Mouse (Mus musculus) left cerebral cortex, postnatal 36 days (tissue): ENCODE measurements around the gene Unc79. TPM values are rescaled to one million over a fixed set of nuclear protein-coding genes. Genes with fewer than 3 reads are reported as not detected.

Experiments
- DNase-seq, 2 experiments: peaks; one replicate each; pipeline ENCODE4 v3.0.0; 2021 to 2022; ENCODE audit warnings: low spot score in 2 of 2, mixed read lengths in 1 of 2
- intact Hi-C: fragments of 180-260 bp; cut with DNase I; formaldehyde crosslinking; loops from one replicate; pipeline ENCODE4 v1.15.1; 2025
- total RNA-seq, 2 experiments: library from RNA; stranded (reverse); gene quantifications; 2 replicates each; pipeline ENCODE4 v1.2.3; 2021

The Unc79 gene
- 10 to 100 TPM; 42.9 to 64.5 TPM for total RNA-seq

DNA sequence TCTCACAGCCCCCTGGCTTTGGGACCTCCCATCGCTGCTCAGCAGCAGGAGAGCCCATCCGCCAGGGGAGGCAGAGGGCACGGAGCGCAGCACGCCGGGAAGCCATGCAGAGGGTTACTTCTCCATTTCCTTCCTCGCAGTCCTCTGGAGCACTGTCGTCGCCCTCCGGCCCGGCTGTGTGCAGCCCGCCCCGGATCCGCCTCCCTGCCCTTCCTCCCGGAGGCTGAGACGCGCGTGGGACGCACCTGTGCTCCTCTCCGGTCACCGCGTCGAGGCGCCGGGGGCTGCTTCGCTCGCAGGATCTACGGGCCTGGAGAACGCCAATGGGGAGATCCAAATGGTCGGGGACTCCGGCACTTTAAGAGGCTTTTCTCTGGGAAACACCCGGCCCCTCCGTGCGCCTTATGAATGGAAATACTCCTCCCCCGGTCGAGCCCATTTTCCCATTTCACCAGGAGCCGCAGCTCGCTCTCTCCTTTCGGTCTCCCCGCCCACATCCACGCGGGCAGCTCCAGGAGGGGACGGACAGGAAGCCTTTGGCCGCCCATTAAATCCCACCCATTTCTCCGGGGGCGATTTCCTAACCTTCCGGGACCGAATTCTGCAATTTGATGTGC lies at the start of gene Unc79:
TSS of gene Unc79 (plus strand) at position 82 of the 617 bp plus-strand sequence.
- peak; percentile 88 to 89 for DNase-seq
- intact Hi-C loops, result loop anchor here (1.0 kb wide), 1 partner anchor 71 kb away; the partner anchor contains the start of gene Btbd7

DNA sequence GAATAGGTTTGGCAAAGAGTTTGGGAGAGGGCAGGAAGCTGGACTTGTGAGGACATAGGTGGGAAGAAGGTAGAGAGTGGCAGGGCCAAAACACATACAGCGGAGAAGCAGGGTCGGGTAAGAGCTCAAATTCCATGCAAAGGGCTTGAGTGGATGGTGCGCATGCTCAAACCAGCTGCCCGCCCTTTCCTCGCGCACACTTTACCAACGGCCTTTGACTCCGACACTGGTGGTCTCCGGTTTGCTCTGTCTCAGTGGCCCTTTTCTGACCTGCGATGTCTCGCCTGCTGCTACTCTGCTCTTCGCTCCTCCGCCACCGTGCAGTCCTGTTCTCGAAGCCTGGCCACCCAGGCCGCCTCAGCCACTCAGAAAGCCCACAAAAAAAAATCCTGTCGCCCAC lies 49.6 kb upstream of the Unc79 start, which contains the start of gene Cox8c:
TSS of gene Cox8c (plus strand) at position 226 of the 400 bp plus-strand sequence.
- intact Hi-C loops, result no loop called here

DNA sequence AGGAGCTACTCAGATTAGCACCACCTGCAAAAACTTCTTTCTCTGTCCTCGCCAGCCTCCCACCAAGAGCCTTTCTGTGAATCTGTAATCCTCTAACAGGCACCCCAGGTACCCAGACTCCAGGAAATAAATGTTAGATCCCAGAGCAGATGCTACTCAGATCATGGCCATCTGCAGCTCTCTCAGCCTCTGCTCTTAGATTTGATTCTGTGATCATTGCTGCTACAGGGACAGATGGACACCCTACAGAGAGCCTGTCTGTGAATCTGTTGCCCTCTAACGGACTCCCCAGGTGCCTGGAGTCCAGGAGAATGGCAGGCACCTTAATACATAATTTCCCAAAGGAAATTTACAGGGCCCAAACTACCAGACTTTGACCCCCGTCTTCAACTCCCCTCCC lies 40.5 kb upstream of the Unc79 start:
- no peak for DNase-seq

More for the DNA sequence above, 49.6 kb upstream of the Unc79 start, which contains the start of gene Cox8c:
- no peak for DNase-seq

DNA sequence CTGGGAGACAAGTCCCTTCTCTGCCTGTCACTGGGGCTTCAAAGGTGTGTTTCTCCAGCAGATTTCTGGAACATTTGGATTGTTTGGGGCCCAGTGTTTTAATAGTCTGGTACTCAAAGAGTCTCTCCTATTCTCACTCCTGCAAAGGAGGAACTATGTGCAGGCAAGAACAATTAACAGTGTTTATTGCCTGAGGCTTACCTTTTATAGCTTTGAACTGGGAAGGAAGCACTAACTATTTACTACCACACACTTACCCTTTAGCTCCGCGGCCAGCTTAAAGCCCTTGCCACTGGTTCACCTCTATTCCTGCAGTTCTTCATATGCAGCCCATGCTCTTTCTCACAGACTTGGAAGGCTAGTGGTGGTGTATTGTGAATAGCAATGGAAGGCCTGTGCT lies 32.6 kb upstream of the Unc79 start:
- no peak for DNase-seq
- intact Hi-C loops, result no loop called here

More for the DNA sequence above, 40.5 kb upstream of the Unc79 start:
- intact Hi-C loops, result no loop called here

DNA sequence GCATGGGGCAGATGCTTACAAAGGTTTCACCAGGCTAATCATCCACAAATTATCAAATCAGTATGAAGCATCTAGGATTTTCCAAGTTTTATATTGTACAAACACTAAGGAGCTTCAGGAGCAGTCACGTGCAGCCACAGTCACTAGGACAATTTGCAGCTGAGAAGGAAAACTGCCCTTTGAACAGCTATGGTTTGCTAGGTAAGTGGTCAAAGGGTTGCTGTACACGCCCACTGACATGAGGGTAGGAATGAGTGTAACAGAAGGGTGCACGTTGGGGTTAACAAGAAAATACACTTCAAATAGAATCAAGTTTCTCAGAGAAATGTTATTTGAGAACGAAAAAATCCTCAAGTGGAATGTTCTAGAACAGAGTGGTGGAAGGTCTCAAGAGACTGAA lies 18.9 kb upstream of the Unc79 start:
- no peak for DNase-seq
- intact Hi-C loops, result no loop called here

DNA sequence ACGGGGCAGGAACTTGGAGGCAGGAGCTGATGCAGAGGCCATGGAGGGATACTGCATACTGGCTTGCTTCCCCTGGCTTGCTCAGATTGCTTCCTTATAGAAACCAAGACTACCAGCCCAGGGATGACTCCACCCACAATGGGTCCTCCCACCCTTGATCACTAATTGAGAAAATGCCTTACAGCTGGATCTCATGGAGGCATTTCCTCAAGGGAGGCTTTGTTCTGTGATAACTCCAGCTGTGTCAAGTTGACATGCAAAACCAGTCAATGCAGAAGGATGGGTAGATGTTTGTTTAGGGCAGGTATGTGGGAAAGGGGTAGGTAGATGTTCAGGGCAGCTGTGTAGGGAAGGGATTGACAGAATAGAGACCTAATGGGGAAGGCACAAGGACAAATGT lies 18.3 kb upstream of the Unc79 start:
- intact Hi-C loops, result no loop called here

DNA sequence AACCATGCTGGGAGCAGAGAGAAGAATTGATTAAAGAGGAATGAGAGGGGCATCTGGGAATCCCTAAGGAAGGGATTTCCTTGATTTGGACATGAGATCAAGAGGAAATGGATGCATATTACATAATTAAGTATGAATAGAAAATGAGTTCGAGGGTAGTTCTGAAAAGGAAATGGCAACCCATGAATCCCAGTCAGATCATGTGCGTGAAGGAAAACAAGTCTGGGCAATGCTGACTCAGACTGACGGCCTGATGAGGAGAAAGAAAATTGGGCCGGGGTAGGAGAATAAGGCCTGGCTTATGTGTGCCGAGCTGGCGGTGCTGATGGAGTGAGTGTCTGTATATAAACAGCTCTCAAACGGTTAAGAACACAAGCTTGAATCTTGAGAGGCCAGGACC lies 17.9 kb upstream of the Unc79 start:
- no peak for DNase-seq
- intact Hi-C loops, result no loop called here

More for the DNA sequence above, 18.3 kb upstream of the Unc79 start:
- no peak for DNase-seq

DNA sequence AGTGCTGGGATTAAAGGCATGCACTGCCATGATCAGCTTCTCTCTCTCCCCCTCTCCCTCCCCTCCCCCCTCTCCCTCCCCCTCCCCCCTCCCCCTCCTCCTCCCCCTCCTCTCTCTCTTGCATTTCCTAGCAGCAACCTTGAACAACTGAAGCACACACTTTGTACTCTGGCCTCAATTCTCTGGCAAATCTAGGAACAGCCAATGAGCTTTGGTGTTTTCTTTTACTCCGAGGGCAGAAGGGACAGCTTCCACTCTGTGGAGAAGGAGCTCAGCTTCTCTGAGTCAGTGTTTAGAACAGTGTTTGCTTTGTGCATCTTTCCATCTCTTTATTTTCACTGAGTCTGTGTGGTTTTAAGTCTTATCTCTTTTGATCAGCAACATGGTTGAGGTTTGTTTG lies 12.8 kb upstream of the Unc79 start:
- intact Hi-C loops, result loop anchor here (5.0 kb wide), 1 partner anchor 34 kb away; no protein-coding TSS in a partner anchor
- no peak for DNase-seq

DNA sequence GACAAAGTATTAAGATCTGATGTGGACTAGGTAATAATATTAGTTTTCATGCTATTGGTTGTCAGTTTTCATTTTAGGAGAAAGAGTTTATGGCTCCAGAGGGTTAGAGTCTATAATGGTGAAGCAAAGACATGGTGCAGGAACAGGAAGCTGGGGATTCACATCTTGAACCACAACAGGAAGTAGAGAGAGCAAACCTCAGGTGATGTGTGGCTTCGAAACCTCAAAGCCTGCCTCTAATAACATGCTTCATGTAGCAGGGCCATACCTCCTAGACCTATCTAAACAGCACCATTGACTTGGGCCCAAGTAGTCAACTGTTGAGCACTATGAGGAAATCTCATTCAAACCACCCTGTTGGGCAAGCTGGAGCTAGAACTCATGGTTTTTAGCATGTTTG lies 3.1 kb upstream of the Unc79 start:
- intact Hi-C loops, result no loop called here
- no peak for DNase-seq

DNA sequence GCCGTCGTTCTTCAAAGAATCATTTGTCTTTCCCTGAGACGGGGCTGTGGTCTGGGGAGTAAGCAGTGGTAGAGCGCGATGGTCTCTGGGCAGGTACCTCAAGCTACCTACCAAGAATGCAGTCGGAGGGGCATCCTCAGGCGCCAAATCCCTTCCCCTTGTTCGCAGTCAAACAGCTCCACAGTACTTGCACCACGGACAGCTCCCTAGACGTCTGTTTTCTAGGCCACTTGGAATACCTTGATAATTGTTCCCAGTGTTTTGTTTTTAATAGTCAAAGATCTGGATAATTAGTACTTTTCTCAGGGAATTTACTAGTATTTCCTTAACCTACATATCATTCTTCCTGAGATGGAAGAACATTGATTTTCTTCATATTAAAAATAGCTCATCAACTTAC lies 833 bp upstream of the Unc79 start:
- no peak for DNase-seq

DNA sequence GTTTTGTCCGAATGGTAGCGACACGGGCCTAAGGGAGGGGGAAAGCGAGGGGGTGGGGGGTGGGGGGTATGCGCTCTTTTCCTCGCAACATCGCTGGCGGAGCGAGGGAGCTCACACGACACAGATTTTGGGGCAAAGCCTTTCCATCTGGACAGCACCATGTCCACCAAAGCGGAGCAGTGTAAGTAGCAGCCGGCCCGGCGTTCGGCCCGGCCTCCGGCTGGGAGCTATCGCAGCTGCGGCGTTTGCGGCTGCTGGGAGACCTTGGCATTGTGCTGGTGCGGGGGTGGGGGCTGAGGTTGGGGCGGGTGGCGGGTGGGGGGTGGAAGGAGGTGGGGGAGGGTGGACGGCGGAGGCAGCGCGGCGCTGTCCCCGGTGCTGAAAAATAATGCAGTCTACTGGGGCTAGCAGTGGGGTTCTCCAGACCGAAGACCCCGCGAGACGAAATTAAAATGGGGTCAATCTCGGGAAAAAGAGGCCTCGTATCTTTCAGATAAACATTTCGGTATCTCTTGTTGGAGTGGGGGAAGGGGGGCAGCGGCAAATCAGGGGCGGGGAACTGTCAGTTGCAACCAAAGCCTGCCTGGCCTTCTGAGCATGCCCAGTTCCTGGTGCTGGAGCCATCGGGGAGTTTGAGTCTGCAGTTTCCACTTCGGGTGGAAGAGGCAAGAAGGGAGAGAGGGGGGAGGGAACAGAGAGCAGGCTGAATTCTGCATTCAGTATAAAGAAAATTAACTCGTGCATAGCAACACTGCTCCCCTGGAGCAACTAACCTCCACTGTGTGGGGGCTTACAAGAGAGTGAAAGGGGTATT lies 943 bp downstream of the Unc79 start:
- peak; percentile 71 to 79 for DNase-seq
- intact Hi-C loops, result loop anchor here (1.0 to 5.0 kb wide), 2 partner anchors 71 to 113 kb away; partner anchors contain the start of gene Btbd7

More for the DNA sequence above, 833 bp upstream of the Unc79 start:
- intact Hi-C loops, result no loop called here

DNA sequence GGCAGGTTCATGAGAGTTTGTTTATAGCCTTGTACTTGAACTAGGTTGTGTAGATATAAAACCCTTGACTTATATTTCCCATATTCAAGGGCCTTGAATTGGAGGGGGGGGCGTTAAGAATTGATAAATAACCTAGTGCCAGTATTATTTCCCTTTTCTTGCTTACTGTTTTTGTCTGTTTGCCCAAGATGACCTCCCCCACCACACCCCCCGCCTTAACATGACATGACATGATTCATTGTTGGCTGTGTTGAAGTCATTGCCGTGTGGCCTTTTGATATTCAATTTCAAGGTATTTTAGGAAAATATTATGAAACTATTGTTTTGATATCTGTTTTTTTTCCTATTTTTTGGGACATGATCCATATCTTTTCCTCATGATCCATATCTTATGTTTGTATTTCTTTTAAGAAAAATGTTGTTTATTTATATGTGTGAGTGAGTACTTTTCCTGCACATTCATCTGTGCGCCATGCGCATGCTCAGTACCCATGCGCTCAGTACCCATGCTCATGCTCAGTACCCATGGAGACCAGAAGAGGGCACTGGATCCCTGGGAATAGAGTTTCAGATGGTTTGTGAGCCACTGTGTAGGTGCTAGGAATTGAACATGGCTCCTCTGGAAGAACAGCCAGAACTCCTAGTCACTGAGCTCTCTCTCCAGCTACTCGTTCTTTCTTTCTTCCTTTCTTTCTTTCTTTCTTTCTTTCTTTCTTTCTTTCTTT lies 11.6 kb downstream of the Unc79 start:
- intact Hi-C loops, result no loop called here
- no peak for DNase-seq

DNA sequence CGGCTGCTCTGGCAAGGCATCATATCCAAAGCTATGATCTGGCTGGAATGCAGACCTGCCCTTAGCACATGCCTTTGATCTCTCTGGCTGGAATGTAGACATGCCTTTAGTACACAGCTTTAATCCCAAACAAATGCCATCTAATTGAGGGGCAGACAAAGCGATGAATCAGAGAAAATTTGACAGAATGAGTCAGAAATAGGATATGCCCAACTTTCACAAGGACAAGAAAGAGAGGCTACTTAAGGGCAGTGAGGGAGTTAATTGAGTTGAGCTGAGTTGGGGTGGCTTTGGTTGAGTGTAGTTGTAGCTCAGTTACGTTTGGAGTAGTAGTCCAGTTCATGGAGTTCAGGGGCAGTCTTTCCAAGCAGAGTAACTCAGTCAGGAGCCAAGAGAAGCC lies 12.4 kb downstream of the Unc79 start:
- no peak for DNase-seq
- intact Hi-C loops, result no loop called here

DNA sequence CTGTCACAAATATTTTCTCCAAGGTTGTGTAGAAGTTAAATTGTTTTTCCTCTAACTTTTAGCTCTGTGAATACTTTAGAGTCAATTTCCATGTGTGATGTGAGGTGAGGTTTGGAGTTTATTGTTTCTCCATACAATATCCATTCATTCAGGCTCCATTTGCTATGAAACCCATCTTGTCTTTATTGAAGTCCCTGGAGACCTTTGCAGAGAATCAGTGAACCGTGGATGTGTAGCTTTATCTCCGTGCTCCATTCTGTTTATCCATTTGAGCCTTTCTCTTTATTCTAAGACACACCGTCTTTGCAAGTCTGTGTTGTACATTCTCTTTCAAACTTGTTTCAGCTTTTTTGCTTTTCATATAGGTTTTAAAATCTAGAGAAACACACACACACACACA lies 15.8 kb downstream of the Unc79 start:
- intact Hi-C loops, result no loop called here
- DNase-seq, result no peak

DNA sequence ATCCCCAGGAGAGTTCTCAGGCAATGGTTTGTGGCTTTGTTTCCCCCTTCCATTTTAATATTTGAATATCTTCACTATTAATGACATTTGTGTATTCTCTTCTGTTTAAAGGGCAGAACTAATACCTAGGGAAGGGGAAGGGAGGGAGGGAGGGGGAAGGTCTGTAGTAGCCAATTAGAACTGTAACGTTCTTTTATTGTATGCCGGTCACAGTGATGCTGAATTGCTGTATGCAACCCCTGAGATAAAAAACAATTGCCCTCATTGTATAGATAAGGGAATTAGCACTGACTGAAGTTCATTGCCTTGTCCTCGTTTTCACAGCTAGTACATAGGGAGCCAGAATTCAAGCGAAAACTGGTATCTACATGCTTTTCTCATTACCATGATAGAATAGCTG lies 31.9 kb downstream of the Unc79 start:
- intact Hi-C loops, result no loop called here
- DNase-seq, result no peak

DNA sequence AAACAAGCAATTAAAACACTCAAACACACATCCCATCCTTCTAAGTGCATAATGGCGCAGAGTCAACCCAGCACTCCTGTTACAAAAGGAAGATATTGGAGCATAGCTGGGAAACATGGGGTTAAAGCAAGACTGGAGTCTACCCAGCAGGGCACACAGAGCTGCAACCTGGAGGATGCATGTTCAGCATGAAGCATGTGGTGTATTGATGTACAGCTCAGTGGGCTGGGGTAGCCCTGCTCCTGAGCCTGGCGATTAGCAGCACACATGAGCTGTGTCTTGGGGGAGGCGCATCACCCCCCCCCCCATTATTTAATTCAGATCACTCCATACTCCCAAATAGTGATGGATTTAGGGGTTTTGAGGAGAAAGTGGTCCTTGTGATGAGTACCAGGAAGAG lies 32.9 kb downstream of the Unc79 start:
- intact Hi-C loops, result no loop called here
- no peak for DNase-seq

DNA sequence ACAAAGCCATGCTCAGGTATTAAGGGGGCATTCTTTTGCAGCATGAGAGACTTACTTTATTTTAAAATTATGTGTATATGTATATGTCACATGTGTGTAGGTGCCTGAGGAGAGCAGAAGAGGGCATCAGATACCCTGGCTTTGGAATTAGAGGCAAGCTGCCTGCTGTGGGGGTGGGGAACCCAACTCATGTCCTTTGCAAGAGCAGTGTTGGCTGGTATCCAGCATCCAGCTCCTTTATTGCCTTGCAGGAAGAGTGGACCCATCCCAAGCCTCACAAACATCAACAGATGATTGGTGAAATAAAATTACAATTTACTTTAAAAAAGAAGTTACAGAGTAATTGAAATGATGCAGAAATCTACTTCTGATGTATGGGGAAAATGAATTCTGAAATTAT lies 36.7 kb downstream of the Unc79 start:
- intact Hi-C loops, result no loop called here
- DNase-seq, result no peak

DNA sequence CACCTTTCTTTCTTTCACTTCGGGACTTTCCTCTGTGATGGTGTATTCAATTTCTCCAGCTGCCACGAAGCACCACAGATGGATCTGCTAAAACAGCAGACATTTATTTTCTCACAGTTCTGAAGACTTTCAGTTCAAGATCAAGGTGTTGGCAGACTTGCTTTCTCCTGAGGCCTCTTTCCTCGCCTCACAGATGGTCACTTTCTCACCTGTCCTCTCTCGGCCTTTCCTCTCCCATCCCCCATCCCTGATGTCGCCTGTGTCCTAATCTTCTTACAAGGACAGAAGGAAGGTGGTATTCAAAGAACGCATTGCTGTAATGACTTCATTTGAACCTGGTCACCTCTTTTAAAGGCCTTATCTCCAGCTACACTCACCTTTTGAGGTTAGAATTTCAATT lies 39.1 kb downstream of the Unc79 start:
- intact Hi-C loops, result no loop called here
- DNase-seq, result no peak

DNA sequence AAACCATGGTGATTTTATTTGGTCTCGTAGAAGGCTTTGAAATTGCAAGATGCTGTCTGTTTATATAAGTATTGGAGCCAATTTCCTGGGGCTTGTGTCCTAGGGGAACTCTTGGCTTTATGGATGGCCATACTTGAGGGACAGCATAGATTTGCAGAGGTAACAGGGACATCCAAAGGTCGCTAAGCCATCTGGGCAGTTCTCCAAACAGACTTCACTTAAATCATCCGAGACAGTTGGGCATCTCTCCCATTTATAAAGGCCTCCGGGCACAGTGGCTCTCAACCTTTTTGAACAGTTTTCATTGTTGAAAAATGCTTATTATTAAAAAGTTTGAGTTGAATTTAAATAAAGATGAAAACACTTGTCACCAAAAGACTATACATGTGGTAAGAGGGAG lies 59.8 kb downstream of the Unc79 start:
- intact Hi-C loops, result no loop called here

DNA sequence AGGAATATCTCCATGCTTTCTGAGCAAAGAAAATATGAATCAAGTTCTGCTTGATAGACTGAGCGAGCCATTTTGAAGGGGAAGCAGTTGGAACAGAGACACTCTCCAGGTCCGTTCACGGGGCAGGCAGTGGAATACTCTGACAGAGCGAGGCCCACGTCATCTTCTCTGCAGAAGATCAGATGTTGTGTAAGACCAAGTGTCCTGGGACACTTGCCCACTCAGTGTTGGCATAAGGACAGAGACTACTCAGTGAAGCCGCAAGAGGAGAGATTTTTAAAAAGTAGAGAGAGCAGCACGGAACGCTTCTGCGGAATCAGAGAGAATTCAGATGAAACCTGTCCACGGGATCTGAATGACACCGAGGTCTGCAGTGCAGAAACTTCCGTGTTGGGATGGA lies 69.5 kb downstream of the Unc79 start:
- intact Hi-C loops, result no loop called here
- no peak for DNase-seq

More for the DNA sequence above, 59.8 kb downstream of the Unc79 start:
- no peak for DNase-seq
